Mouse (Mus musculus) 416B (cell line): ENCODE measurements around the gene Ntn1.

Source experiments
- DNase-seq: peaks from one replicate; pipeline ENCODE4 v3.0.0; 2011; ENCODE audit warnings: low read depth

Ntn1 gene

GRCm38 (mm10) chr11:68381833-68382232 lies 18.8 kb downstream of the Ntn1 start:
- DNase-seq: no peak

GRCm38 (mm10) chr11:68381318-68381717 lies 19.3 kb downstream of the Ntn1 start:
- DNase-seq: no peak

- DNase-seq: no peak
These were observed 21.5 kb downstream of the Ntn1 start for GRCm38 (mm10) chr11:68378946-68379764.

GRCm38 (mm10) chr11:68378419-68378818 lies 22.2 kb downstream of the Ntn1 start:
- DNase-seq: no peak

- no peak for DNase-seq
These were observed 27.5 kb downstream of the Ntn1 start for GRCm38 (mm10) chr11:68373105-68373504.

- DNase-seq: no peak
These were observed 29.0 kb downstream of the Ntn1 start for GRCm38 (mm10) chr11:68371609-68372008.

GRCm38 (mm10) chr11:68356901-68357300 lies 43.7 kb downstream of the Ntn1 start:
- DNase-seq: no peak

GRCm38 (mm10) chr11:68355561-68355960 lies 45.1 kb downstream of the Ntn1 start:
- DNase-seq: no peak

GRCm38 (mm10) chr11:68354848-68355247 lies 45.8 kb downstream of the Ntn1 start:
- DNase-seq: no peak

GRCm38 (mm10) chr11:68352236-68352635 lies 48.4 kb downstream of the Ntn1 start:
- no peak for DNase-seq

- no peak for DNase-seq
These were observed 51.8 kb downstream of the Ntn1 start for GRCm38 (mm10) chr11:68348851-68349250.

- DNase-seq: no peak
These were observed 52.5 kb downstream of the Ntn1 start for GRCm38 (mm10) chr11:68348083-68348482.

GRCm38 (mm10) chr11:68347508-68347907 lies 53.1 kb downstream of the Ntn1 start:
- no peak for DNase-seq

GRCm38 (mm10) chr11:68346099-68346498 lies 54.5 kb downstream of the Ntn1 start:
- no peak for DNase-seq

- DNase-seq: no peak
These were observed 56.4 kb downstream of the Ntn1 start for GRCm38 (mm10) chr11:68344221-68344620.

GRCm38 (mm10) chr11:68342761-68343160 lies 57.9 kb downstream of the Ntn1 start:
- DNase-seq: no peak

- no peak for DNase-seq
These were observed 58.6 kb downstream of the Ntn1 start for GRCm38 (mm10) chr11:68342003-68342400.

GRCm38 (mm10) chr11:68341111-68342002 lies 59.3 kb downstream of the Ntn1 start:
- DNase-seq: no peak

GRCm38 (mm10) chr11:68340366-68340765 lies 60.3 kb downstream of the Ntn1 start:
- no peak for DNase-seq

- no peak for DNase-seq
These were observed 60.8 kb downstream of the Ntn1 start for GRCm38 (mm10) chr11:68339856-68340255.

GRCm38 (mm10) chr11:68339331-68339730 lies 61.3 kb downstream of the Ntn1 start:
- DNase-seq: no peak

GRCm38 (mm10) chr11:68331676-68332265 lies 68.9 kb downstream of the Ntn1 start:
- no peak for DNase-seq

GRCm38 (mm10) chr11:68331117-68331437 lies 69.5 kb downstream of the Ntn1 start:
- DNase-seq: no peak
